Mouse (Mus musculus): ENCODE data around the gene Sema4c. TPM values are rescaled to one million over a fixed set of nuclear protein-coding genes. Genes with fewer than 3 reads are reported as not detected.
A peak's percentile ranks its signal among the peaks of the same experiment; 100 is the strongest.

The Sema4c gene
- polyA plus RNA-seq, 1 experiment from 2014 or later, result 3.6 TPM

GRCm38 (mm10) chr1:36593099-36593498 is 35.0 kb upstream of the Sema4c start:
- 9% methylated on average over 1 of the region's 1 CpGs for WGBS
- Histone ChIP-seq H3K9me3 (ENCODE audit: control insufficient read depth, low read length) (no peaks in the 10 kb centered on the region), H3K4me2 (ENCODE audit: low read depth) (no peak overlapping the region), H3K9ac (ENCODE audit: low read length) (no peak overlapping the region), H3K4me1 (ENCODE audit: control insufficient read depth, insufficient read depth, low read length) (peaks cover 15% of the 10 kb centered on the region), H3K36me3 (ENCODE audit: control insufficient read depth, insufficient read depth, low read length) (no peaks in the 10 kb centered on the region), H3K27me3 (ENCODE audit: control insufficient read depth, insufficient read depth, low read length) (no peaks in the 10 kb centered on the region), H3K4me3 (ENCODE audit: low read depth, low read length) (no peak overlapping the region), H3K27ac (ENCODE audit: low read depth, low read length) (no peak overlapping the region)
- DNase-seq (ENCODE audit: low spot score), result no peak
- ATAC-seq (ENCODE audit: insufficient read depth, low FRiP score, low TSS enrichment), result no peak

- 73% methylated on average over 2 of the region's 2 CpGs for WGBS
- H3K9ac ChIP-seq (ENCODE audit: low read length), result no peak overlapping the region
Observed at GRCm38 (mm10) chr1:36591408-36591807, 33.3 kb upstream of the Sema4c start.

GRCm38 (mm10) chr1:36590664-36591063 is 32.5 kb upstream of the Sema4c start:
- peaks cover 12% of the 10 kb centered on the region for H3K4me1 ChIP-seq (ENCODE audit: control insufficient read depth, insufficient read depth, low read length)
- no peak overlapping the region for H3K4me3 ChIP-seq (ENCODE audit: low read depth, low read length)
- no peaks in the 10 kb centered on the region for H3K27me3 ChIP-seq (ENCODE audit: control insufficient read depth, insufficient read depth, low read length)
- H3K4me2 ChIP-seq (ENCODE audit: low read depth), result no peak overlapping the region
- H3K36me3 ChIP-seq (ENCODE audit: control insufficient read depth, insufficient read depth, low read length), result no peaks in the 10 kb centered on the region
- no peak for ATAC-seq (ENCODE audit: insufficient read depth, low FRiP score, low TSS enrichment)
- no peak overlapping the region for H3K9ac ChIP-seq (ENCODE audit: low read length)
- H3K27ac ChIP-seq (ENCODE audit: low read depth, low read length), result no peak overlapping the region
- DNase-seq (ENCODE audit: low spot score), result no peak
- 74% methylated on average over 9 of the region's 9 CpGs for WGBS
- no peaks in the 10 kb centered on the region for H3K9me3 ChIP-seq (ENCODE audit: control insufficient read depth, low read length)

More at GRCm38 (mm10) chr1:36591408-36591807, 33.3 kb upstream of the Sema4c start:
- ATAC-seq (ENCODE audit: insufficient read depth, low FRiP score, low TSS enrichment) (no peak), DNase-seq (ENCODE audit: low spot score) (no peak)
- no peak overlapping the region for H3K4me3 ChIP-seq (ENCODE audit: low read depth, low read length)
- H3K36me3 ChIP-seq (ENCODE audit: control insufficient read depth, insufficient read depth, low read length), result no peaks in the 10 kb centered on the region
- H3K27me3 ChIP-seq (ENCODE audit: control insufficient read depth, insufficient read depth, low read length), result no peaks in the 10 kb centered on the region
- H3K9me3 ChIP-seq (ENCODE audit: control insufficient read depth, low read length), result no peaks in the 10 kb centered on the region
- no peak overlapping the region for H3K27ac ChIP-seq (ENCODE audit: low read depth, low read length)
- peaks cover 15% of the 10 kb centered on the region for H3K4me1 ChIP-seq (ENCODE audit: control insufficient read depth, insufficient read depth, low read length)
- no peak overlapping the region for H3K4me2 ChIP-seq (ENCODE audit: low read depth)

- 35% methylated on average over 6 of the region's 6 CpGs for WGBS
- no peak overlapping the region for H3K4me3 ChIP-seq (ENCODE audit: low read depth, low read length)
- no peak for DNase-seq (ENCODE audit: low spot score)
- H3K27ac ChIP-seq (ENCODE audit: low read depth, low read length), result no peak overlapping the region
- no peaks in the 10 kb centered on the region for H3K27me3 ChIP-seq (ENCODE audit: control insufficient read depth, insufficient read depth, low read length)
- H3K4me1 ChIP-seq (ENCODE audit: control insufficient read depth, insufficient read depth, low read length), result peaks cover 12% of the 10 kb centered on the region
- no peak for ATAC-seq (ENCODE audit: insufficient read depth, low FRiP score, low TSS enrichment)
- no peak overlapping the region for H3K4me2 ChIP-seq (ENCODE audit: low read depth)
- H3K36me3 ChIP-seq (ENCODE audit: control insufficient read depth, insufficient read depth, low read length), result no peaks in the 10 kb centered on the region
- H3K9me3 ChIP-seq (ENCODE audit: control insufficient read depth, low read length), result no peaks in the 10 kb centered on the region
- no peak overlapping the region for H3K9ac ChIP-seq (ENCODE audit: low read length)
Observed at GRCm38 (mm10) chr1:36589486-36589885, 31.3 kb upstream of the Sema4c start.

- 47% methylated on average over 13 of the region's 13 CpGs for WGBS
- no peaks in the 10 kb centered on the region for H3K9me3 ChIP-seq (ENCODE audit: control insufficient read depth, low read length)
- H3K27me3 ChIP-seq (ENCODE audit: control insufficient read depth, insufficient read depth, low read length), result no peaks in the 10 kb centered on the region
- H3K4me3 ChIP-seq (ENCODE audit: low read depth, low read length), result no peak overlapping the region
- DNase-seq (ENCODE audit: low spot score) (peak; percentile 66), ATAC-seq (ENCODE audit: insufficient read depth, low FRiP score, low TSS enrichment) (no peak)
- no peak overlapping the region for H3K4me2 ChIP-seq (ENCODE audit: low read depth)
- H3K27ac ChIP-seq (ENCODE audit: low read depth, low read length), result 0 out of 2 replicates have a peak overlapping the region, but pooled peaks have one; percentile 14
- no peak overlapping the region for H3K9ac ChIP-seq (ENCODE audit: low read length)
- H3K4me1 ChIP-seq (ENCODE audit: control insufficient read depth, insufficient read depth, low read length), result peaks cover 12% of the 10 kb centered on the region
- no peaks in the 10 kb centered on the region for H3K36me3 ChIP-seq (ENCODE audit: control insufficient read depth, insufficient read depth, low read length)
Observed at GRCm38 (mm10) chr1:36588476-36589450, 30.6 kb upstream of the Sema4c start.

GRCm38 (mm10) chr1:36587860-36588259 is 29.7 kb upstream of the Sema4c start:
- Histone ChIP-seq H3K36me3 (ENCODE audit: control insufficient read depth, insufficient read depth, low read length) (no peaks in the 10 kb centered on the region), H3K9me3 (ENCODE audit: control insufficient read depth, low read length) (no peaks in the 10 kb centered on the region), H3K9ac (ENCODE audit: low read length) (no peak overlapping the region), H3K4me2 (ENCODE audit: low read depth) (no peak overlapping the region), H3K27ac (ENCODE audit: low read depth, low read length) (no peak overlapping the region), H3K4me3 (ENCODE audit: low read depth, low read length) (no peak overlapping the region), H3K4me1 (ENCODE audit: control insufficient read depth, insufficient read depth, low read length) (peaks cover 12% of the 10 kb centered on the region), H3K27me3 (ENCODE audit: control insufficient read depth, insufficient read depth, low read length) (no peaks in the 10 kb centered on the region)
- WGBS, result 84% methylated on average over 6 of the region's 6 CpGs
- DNase-seq (ENCODE audit: low spot score) (no peak), ATAC-seq (ENCODE audit: insufficient read depth, low FRiP score, low TSS enrichment) (no peak)

GRCm38 (mm10) chr1:36586288-36586687 is 28.1 kb upstream of the Sema4c start:
- no peaks in the 10 kb centered on the region for H3K27me3 ChIP-seq (ENCODE audit: control insufficient read depth, insufficient read depth, low read length)
- no peak overlapping the region for H3K4me2 ChIP-seq (ENCODE audit: low read depth)
- 20% methylated on average over 4 of the region's 4 CpGs for WGBS
- H3K9me3 ChIP-seq (ENCODE audit: control insufficient read depth, low read length), result no peaks in the 10 kb centered on the region
- H3K36me3 ChIP-seq (ENCODE audit: control insufficient read depth, insufficient read depth, low read length), result no peaks in the 10 kb centered on the region
- H3K27ac ChIP-seq (ENCODE audit: low read depth, low read length), result no peak overlapping the region
- DNase-seq (ENCODE audit: low spot score), result no peak
- no peak for ATAC-seq (ENCODE audit: insufficient read depth, low FRiP score, low TSS enrichment)
- no peak overlapping the region for H3K4me3 ChIP-seq (ENCODE audit: low read depth, low read length)
- no peak overlapping the region for H3K9ac ChIP-seq (ENCODE audit: low read length)
- peaks cover 12% of the 10 kb centered on the region for H3K4me1 ChIP-seq (ENCODE audit: control insufficient read depth, insufficient read depth, low read length)

GRCm38 (mm10) chr1:36583408-36584116 is 25.4 kb upstream of the Sema4c start:
- no peak overlapping the region for H3K27ac ChIP-seq (ENCODE audit: low read depth, low read length)
- WGBS, result 80% methylated on average over 8 of the region's 8 CpGs

More at GRCm38 (mm10) chr1:36583408-36584116, 25.4 kb upstream of the Sema4c start:
- H3K4me3 ChIP-seq (ENCODE audit: low read depth, low read length), result no peak overlapping the region
- DNase-seq (ENCODE audit: low spot score) (no peak), ATAC-seq (ENCODE audit: insufficient read depth, low FRiP score, low TSS enrichment) (no peak)
- H3K9ac ChIP-seq (ENCODE audit: low read length), result no peak overlapping the region
- H3K36me3 ChIP-seq (ENCODE audit: control insufficient read depth, insufficient read depth, low read length), result no peaks in the 10 kb centered on the region
- no peak overlapping the region for H3K4me2 ChIP-seq (ENCODE audit: low read depth)
- H3K27me3 ChIP-seq (ENCODE audit: control insufficient read depth, insufficient read depth, low read length), result no peaks in the 10 kb centered on the region
- no peaks in the 10 kb centered on the region for H3K9me3 ChIP-seq (ENCODE audit: control insufficient read depth, low read length)
- H3K4me1 ChIP-seq (ENCODE audit: control insufficient read depth, insufficient read depth, low read length), result peaks cover 19% of the 10 kb centered on the region
